Mouse (Mus musculus): Measurements from ENCODE around the gene Tnfsfm13.
"Not testable (repeated sequence)": the region's sequence is repeated elsewhere in the genome, so short reads cannot be mapped to it uniquely, and the experiment has no call there.

Tnfsfm13 gene

DNA sequence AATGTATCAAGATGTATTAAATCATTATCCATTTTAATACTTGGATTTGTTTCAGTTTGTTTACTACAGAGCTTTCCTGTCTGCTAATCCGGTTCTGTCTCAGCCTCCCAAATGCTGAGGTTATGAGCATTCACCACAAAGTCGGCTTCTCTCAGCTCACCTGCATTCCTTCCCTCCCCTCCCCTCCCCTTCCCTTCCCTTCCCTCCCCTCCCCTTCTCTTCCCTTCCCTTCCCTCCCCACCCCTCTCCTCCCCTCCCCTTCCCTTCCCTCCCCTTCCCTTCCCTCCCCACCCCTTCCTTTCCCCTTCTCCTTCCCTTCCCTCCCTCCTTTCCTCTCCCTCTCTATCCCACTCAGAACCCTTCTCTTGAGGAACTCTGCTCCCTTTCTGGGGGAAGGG is 8.7 kb upstream of the Tnfsfm13 start:
- no peak for DNase-seq (ENCODE audit: low read depth, low spot score)

GRCm38 (mm10) chr11:69703814-69704612 is 8.1 kb upstream of the Tnfsfm13 start:
- DNase-seq (ENCODE audit: low read depth, low spot score) = no peak

GRCm38 (mm10) chr11:69703381-69703780 is 7.5 kb upstream of the Tnfsfm13 start:
- DNase-seq (ENCODE audit: low read depth, low spot score) = not testable (repeated sequence)

GRCm38 (mm10) chr11:69702886-69703285 is 7.0 kb upstream of the Tnfsfm13 start:
- not testable (repeated sequence) for DNase-seq (ENCODE audit: low read depth, low spot score)

DNA sequence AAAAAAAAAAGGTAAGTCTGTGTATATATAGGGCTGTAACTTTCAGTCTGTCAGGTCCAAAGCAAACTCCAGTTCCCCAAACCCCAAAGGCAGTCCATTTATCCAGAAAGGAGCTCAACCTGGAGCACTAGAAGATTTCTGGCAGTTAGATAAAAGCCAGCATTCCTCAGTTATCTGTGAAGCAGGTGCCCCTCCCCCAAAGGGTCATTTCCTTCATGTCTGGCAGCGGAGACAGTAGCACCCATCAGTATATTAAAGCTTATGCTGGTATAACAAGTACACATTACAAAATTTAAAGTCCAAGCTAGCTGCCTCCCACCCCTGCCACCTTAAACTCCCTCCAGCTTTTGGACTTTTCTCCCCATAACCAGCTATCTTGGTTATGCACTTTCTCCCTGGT is 3.7 kb upstream of the Tnfsfm13 start:
- DNase-seq (ENCODE audit: low read depth, low spot score) = no peak

- no peak for DNase-seq (ENCODE audit: low read depth, low spot score)
These were observed 2.7 kb upstream of the Tnfsfm13 start for GRCm38 (mm10) chr11:69698574-69698973.

DNA sequence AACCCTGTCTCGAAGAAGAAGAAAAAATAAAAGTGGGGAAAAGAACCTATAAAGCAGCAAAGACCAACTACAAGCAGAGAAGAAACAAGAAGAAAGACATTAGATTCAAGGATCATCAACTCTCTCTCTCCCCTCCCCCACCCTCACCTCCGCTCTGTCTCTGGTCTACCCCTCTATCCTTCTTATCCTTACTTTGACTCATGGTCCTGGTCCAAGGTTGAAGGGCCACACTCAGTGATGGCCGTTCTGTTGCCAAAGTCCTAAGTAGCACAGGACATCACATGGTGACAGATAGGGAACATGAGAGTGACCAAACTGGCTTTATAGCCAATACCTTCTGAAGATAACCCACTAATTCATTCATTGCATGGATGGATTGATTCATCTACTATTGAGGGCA is 1.5 kb upstream of the Tnfsfm13 start:
- no peak for DNase-seq (ENCODE audit: low read depth, low spot score)

DNA sequence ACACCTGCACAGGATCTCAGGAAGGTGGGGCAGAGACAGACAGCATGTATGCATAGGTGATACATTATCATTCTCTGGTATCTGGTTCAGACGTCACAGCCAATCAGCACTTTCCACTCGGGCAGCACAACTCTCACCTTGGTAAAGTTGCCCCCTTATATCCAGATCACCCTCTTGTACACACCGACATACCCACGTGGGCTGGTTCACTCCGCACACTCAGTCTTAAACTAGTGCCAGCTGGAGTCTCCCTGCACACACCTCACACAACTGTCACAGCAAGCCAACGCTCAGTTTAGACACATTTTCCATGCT is 895 bp downstream of the Tnfsfm13 start:
- no peak for DNase-seq (ENCODE audit: low read depth, low spot score)

DNA sequence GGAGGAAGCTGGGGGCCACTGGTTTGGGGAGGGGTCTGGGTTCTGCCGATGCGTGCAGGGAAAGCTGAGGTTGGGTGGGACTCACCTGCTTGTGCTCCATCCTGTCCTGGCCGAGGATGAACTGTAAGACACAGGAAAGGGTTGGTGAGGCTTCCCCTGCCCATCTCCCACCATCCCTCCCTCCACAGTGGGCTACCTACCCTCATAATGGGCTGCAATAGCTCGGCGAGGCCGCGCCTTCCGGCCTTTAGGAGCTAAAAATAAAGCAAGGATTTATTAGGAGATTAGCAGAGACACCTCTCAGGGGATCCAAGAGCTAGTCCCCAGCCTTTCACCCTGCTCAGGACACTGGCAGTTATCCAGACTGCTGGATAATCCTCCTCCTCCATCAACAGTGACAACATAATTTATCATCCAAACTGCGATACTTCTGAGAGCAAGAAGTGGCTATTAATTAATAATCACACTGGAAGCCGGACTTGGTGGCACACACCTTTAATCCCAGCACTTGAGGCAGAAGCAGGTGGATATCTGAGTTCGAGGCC is 2.4 kb downstream of the Tnfsfm13 start:
- no peak for DNase-seq (ENCODE audit: low read depth, low spot score)

DNA sequence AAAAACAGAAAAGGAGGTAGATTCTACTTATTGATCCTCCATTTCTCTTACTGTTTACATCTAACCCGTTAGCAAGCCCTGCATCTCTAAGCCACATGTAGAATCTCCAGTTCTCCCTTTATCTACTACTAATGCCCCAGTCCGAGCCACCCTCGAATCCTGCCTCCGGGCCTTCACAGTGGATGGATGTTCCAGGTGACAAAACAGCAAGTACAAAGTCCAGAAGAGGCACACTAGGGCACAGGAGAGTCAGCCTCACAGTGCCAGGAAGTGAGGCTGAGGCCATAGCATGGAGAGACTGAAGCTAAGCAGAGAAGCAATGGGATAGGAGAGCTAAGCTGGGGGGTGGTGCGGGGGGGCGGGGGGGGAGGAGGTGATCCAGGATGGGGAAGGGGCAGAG is 3.0 kb downstream of the Tnfsfm13 start:
- DNase-seq (ENCODE audit: low read depth, low spot score) = no peak

GRCm38 (mm10) chr11:69692196-69692811 is 3.6 kb downstream of the Tnfsfm13 start:
- no peak for DNase-seq (ENCODE audit: low read depth, low spot score)

DNA sequence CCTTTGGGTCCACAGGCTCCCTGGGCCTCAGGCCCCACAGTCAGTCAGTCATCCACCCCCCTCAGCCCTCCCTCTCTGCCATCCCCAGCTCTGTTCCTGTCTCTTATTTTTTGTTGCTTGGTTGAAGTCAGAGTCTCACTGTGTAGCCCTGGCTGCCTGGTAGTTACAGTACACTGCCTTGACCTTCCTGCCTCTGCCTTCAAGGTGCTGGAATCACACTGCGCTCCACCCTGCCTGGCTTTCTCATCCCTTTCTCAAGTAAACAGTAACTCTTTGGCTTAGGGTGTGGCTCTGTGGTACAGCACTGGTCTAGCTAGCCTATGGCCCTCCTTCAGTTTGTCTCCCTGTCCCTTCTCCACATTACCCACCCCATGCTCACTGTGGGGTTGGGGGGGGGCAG is 6.0 kb downstream of the Tnfsfm13 start:
- no peak for DNase-seq (ENCODE audit: low read depth, low spot score)

DNA sequence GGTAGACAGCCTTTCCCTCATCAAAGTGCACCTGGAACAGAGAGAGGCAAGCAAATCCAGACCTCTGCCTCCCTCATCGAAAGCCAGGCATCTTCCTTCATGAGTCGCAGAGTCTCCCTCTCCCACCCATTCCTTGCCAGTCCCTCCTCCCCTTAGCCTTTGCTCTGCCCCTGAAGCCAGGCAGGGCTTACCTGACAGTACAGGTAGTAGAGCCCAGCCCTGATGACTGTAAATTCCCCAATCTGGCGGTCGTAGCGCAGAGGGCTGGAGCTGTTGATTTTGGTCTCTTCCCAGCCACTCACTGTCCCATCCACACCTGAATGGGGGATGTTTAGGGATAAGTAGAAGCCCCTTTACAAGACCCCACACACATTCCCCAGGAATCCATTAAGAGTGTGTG is 8.8 kb downstream of the Tnfsfm13 start:
- no peak for DNase-seq (ENCODE audit: low read depth, low spot score)

DNA sequence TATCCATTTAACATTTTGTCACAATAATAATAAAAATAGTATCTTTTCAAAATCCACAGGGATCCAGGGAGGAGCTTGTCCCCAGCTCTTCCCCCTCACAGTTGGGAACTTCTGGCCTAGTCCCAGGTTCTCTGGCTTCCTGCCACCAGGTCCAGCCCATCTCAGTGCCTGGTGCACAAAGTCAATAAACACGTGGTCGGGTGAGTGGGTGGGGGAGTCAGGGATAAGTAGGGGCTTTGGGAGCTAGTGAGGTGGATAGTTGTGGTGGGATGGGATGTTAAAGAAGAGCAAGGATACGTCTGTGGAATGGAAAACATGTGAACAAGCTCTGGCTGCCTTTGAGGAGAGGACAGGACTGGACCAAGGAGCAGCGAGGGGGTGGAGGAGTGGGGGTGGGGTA is 9.5 kb downstream of the Tnfsfm13 start:
- DNase-seq (ENCODE audit: low read depth, low spot score) = no peak

- no peak for DNase-seq (ENCODE audit: low read depth, low spot score)
These were observed 10.3 kb downstream of the Tnfsfm13 start, which contains the start of gene Tnfsf13 for GRCm38 (mm10) chr11:69685526-69686148. Gene Tnfsf13, minus strand, starts transcription at chr11:69685784.

- no peak for DNase-seq (ENCODE audit: low read depth, low spot score)
These were observed 11.0 kb downstream of the Tnfsfm13 start for GRCm38 (mm10) chr11:69684936-69685335.

DNA sequence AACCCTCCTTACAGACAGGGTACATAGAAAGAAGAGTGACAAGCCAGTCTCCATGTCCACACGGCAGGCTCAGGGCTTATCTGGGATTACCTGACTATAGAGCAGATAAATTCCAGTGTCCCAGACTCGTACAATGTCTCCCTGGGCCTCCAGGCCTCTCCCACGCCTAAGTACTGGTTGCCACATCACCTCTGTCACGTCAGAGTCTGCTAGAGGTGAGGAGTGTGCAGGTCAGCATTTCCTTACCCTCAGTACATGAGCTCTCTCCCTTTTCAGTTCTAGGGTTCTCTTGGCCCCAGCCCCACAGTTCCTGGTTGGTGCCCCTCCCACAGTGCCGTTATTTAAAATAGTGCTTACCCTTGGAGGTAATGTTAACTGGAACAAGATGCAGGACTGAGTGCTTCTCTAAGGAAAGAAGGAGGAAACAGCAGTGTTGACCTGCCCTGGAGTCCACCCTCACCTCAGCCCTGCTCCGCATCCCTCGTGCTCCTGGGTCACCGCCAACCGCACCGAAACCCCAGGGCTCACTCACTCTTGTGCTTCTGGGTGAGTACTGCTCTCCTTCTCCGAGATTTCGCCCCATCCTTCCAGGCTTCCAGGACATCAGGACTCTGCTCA is 11.7 kb downstream of the Tnfsfm13 start:
- no peak for DNase-seq (ENCODE audit: low read depth, low spot score)

DNA sequence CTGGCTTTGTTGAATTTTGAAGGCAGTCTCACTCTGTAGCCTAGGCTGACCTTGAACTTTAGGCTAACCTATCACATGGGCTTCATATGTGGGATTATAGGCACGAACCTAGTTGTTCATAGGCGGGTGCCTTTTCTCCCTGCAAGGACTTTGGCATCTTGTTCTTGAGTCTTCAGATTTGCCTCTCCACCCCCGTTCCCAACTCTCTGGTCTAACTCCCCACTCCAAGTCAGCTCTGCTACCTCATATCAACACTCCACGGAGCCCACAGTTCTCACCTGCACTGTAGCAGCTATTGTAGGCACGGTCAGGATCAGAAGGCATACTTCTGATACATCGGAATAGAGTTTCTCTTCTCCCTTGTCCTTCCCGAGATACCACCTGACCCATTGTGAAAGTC is 12.3 kb downstream of the Tnfsfm13 start:
- DNase-seq (ENCODE audit: low read depth, low spot score) = no peak

DNA sequence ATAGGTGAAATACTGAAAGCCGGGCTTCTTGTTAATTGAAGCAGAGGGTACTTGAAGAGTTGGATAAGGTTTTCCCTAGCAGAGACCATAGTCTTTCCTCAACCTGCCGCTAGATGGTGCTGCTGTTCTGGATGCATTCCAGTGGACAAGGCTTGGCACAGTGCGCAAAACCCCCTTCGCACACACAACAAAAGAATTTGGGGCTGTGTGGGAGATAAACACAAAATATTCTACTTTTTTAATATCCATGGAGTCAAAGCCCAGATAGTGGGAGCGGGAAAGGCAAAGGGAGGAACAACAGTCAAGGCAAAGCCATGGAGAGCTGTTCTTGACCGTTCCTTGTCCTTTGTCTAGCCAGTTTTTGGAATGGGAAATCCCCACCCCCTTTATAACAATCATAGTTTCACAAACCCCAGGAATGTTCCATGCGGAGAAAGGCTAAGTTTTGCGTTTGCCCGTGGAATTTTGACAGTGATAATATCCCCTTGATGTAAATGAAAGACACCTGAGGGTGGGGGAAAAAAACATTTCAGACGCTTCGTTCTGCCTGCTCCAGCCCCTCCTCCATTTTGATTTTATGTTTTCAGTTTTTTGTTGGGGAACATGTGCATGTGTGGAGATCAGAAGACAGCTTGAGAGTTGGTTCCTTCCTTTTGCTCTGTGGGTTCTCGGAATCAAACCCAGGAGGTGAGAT is 12.9 kb downstream of the Tnfsfm13 start:
- peak; percentile 79 for DNase-seq (ENCODE audit: low read depth, low spot score)

DNA sequence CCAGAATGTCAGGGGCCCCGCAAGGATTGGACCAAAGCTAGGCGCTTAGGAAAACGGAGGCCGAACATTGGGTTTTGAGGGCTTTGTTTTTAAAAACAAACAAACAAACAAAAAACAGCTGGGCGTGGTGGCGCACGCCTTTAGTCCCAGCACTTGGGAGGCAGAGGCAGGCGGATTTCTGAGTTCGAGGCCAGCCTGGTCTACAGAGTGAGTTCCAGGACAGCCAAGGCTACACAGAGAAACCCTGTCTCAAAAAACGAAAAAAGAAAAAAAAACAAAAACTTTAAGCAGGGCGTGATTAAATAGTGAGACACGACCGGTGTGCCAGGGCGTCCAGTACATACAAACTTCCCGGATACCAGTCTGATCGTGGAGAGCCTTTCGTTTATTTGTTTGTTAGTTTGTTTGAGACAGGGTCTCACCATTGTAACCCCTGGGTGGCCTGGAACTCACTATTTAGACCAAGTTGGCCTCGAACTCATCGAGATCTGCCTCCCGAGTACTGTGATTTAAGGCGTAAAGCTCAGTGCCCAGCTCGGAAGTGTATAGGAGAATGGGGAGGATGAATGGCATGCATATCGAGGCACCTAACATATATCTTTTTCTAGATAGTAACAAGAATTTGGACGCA is 13.6 kb downstream of the Tnfsfm13 start:
- no peak for DNase-seq (ENCODE audit: low read depth, low spot score)

All from c-Kit-negative CD71-positive TER-119-positive erythroid progenitor cells, embryonic 14.5 days (primary cell).